Mouse (Mus musculus): ENCODE data around the gene Rnf166.

Gene Rnf166

DNA sequence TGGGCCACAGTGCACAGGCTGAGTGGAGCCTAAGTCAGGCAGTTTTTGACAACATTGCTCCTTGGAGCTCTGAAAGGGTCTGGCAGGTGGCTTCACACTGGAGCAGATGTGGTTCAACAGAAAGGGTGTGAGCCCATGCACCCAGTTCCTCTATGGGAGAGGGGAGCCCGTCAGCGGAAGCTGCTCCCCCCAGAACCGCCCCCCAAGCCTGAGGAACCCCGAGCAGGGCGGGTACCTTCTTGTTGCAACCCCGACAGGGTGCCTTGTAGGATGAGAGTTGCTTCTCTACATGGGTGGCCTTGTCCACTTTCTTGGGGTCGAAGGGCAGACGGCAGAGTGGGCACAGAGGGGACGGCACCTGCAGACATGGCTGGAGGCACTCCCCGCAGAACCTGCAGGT is 5.9 kb downstream of the Rnf166 start:
- no peak for DNase-seq (ENCODE audit: extremely low spot score, low spot score)

DNA sequence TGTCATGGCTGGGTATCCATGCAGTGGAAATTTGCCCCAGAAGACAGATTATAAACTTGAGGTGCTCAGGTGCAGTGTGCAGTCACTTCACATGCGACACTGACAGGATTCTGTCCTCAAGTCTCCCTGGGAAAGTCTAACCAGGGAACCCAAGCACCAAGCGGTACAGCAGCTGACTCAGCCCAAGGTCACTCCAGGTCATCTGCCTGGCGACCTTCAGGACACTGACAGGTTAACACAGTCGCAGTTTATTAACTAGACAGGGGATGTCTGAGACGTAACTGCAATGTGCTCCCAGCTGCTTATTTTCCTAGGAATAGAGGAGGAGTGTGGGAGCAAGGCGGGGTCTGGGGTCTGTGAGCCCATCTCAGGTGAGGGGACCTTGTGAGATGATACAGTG is 6.5 kb downstream of the Rnf166 start:
- no peak for DNase-seq (ENCODE audit: extremely low spot score, low spot score)

DNA sequence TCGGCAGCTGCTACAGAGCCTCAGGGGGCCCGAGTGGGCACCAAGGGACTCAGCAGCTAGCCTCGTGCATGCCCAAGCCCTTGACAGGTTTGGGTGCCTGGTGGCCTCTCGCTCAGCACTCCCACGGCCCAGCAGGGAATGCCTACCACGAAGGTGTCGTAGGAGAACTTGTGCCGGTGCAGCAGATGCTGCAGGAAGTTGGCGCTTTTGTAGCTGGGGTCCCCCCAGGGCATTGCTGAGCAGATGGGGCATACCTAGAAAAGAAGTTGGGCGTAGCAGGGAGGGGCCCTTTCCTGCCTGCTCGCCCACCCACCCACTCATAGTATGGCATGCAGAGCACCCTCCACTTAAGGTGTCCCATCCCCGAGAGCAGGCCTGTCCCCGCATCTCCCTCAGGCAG is 8.0 kb downstream of the Rnf166 start:
- DNase-seq (ENCODE audit: extremely low spot score, low spot score), result no peak

DNA sequence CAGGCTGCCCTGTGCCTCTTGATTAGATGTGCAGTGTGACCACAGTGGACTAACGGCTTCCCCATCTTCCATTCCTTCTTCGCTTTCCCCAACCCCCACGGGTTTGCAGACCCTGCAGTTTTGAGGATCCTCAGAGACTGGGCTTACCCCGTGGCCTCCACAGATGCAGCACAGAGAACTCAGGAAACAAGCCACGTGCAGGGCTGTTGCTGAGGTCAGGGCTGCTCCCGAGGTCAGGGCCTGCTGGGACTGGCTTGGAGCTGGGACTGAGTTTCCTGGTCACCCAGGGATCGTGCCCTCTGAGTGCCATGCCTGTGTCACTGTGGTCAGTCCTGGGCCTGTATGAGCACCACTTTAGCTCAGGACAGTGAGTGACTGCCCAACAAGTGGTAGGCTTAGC is 10.9 kb downstream of the Rnf166 start:
- DNase-seq (ENCODE audit: extremely low spot score, low spot score), result no peak

DNA sequence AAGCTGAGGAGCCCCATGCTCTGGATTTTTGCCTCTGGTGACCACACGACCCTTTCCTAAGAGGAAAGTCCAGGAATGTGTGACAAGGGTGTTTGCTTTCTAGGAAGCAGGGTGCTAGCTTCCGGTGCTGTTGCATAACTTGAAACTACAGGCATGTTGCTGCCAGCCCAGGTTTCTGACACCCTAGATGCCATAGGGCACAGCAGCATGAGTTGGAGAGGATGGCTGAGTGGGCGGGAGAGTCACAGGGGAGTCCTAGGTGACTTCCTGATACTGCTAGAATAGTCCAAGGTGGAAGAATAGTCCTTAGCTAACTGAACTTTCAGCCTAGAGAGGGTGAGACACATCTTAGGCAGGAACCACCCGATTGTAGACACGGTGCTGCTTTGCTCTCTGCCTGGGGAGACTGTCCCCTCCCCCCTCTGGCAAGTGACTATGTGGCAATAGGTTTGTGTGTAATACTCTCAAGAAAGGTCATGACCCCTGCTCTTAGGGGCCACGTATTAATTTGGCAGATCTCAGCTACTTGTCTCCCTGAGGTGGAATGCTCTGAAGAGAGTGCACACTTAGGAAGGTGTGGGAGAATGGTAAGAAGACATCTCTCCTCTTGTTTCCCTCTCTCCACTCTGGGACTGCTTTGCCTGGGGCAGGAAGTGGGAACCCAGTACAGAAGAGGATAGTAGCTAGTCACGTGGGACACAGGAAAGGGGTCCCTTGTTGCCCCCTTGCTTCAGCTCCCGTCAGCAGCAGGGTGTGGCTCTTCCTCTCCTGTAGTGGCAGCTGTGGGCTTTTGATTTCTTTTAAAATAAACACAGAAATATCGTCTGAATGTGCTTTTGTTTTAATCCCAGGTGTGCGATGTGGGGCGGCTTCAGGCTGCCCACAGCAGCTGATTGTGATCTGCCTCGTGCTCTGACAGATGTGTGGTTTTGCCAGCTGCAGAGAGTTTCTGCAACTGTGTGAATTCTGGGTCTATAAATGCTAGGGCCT is 11.9 kb downstream of the Rnf166 start:
- no peak for DNase-seq (ENCODE audit: extremely low spot score, low spot score)

DNA sequence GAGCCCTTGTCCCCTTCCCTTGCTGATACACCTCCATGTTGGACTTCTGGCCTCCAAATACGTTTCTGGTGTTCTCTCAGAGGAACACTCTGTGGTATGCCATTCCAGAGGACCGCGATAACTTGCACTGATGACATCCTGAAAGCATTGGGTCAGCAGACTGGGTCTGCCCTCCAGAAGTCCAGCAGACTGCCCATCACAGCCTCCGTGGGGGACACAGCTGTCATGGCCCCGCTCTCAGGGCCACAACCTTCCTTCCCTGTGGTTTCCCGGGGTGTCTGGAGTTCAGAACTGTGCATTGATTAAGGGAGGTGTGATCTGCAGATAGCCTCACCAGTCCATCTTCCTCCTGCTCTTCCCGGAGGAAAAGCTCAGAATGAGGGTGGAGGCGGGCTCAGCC is 13.4 kb downstream of the Rnf166 start:
- DNase-seq (ENCODE audit: extremely low spot score, low spot score), result no peak

DNA sequence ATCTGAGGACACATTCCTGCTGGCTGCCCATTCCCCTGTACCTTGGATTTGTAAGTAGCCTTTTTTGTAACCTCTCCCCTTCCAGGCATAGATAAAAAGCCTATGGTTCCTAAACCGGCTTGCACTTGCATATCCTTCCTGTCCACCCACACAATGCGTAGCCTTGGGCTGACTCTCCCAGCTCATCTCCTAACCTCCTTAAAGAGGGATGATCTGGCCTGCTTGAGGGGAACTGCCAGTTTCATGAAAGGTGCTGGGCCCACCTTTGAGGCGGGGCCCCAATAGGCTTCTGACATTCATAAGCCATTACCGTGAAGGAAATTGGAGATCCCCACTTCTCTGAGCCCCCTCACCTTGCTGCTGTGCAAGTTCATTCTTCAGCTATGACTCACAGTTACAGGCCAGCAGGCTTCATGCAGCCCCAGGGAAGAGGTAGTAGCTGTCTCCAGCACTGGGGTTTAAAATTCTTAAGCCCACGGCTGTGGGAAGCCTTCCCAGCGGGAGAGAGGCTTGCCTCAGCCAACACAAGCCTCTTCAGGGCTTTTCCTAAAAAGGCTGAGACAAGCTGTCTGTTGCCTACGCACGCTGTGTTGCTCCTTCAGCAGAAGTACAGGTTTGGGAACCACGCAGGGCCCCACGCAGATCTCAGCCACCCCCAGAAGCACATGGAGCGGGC is 14.3 kb downstream of the Rnf166 start:
- no peak for DNase-seq (ENCODE audit: extremely low spot score, low spot score)

DNA sequence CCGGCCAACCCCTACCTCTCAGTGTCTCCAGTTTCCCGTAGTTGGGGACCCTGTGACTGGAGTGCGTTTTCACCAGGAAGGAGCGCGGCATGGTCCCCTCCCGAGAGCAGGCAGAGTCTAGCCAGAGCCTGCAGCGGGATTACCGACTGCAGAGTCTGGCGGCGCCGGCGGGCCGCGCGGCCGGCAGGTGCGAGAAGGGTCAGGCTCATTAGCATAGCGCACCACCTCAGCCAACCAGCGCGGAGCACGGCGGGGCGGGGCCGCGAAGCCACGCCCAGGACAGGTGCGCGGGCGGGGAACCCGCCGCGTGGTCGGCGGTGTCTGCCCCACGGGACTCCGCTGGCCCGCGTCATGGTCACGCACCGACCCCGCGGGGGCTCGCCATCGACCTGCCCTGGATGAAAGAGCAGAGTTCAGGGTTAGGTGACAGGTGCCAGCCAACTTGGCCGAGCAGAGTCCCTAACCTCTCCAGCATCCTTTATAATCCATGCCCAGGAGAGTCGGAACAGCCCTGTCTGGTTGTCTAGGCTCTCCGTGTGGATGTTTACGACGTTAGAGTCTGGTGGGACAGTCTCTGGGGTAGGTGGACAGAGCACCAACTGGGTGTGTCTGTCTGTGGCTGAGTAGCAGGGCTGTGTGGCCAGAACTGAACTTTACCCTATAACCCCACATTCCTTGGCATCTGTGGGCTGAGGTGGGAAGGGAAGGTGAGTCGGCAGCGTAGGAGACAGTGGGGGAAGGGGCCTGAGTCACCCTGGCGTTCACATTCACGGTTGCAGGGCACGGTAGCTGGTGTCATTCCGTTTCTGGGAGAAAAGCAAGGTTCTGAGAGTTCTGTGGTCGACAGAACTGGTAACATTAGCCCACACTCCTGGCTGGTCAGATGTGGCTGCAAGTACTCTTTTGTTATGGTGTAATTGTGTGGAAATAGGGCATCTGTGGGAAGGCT is 15.1 kb downstream of the Rnf166 start, which contains the start of gene Snai3:
Snai3 (minus strand) TSS at position 210 of the 949 bp plus-strand sequence.
- DNase-seq (ENCODE audit: extremely low spot score, low spot score), result peak; percentile 39

DNA sequence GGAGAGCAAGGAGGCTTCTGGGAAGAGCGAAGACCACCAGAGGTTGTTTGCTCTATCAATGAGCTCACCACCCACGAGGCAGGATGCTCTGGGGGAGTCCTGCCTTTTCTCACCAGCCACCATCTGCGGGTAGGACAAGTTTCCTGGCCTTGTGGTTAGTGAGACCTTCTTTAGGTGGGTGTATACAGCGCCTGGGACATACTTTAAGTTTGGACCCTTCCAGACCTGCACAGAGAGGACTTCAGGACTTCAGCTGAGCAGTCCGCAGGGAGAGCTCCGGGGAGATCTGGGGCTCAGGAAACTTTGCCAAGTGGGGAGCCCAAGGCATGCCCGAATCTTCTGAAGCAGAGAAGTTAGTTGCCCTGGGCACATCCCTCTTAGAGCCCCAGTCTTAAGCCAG is 15.9 kb downstream of the Rnf166 start:
- no peak for DNase-seq (ENCODE audit: extremely low spot score, low spot score)

DNA sequence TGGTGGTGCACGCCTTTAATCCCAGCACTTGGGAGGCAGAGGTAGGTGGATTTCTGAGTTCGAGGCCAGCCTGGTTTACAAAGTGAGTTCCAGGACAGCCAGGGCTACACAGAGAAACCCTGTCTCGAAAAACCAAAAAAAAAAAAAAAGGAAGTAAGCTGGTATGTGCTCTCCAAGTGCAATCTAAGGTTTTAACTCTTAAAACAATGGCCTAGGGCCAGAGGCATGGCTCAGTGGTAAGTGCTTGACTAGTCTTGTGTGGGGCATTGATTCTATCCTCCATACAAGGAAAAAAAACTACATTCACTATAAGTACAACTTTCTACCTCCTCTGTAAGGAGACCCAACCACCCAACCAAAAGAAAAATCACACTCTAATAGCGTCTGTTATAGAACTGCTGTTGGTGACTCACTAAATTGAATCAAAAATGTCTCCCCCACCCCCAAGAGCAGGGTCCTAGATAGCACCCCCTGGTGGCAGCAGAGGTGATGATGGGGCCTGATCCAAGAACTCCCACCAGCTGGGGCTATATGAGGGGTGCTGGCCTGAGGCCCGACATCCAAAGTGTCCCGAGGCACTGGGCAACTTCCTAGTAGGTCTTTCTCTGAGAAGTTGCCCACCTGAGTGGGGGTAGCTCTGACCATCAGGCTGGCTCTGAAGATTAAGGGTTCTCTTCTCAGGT is 16.5 kb downstream of the Rnf166 start:
- no peak for DNase-seq (ENCODE audit: extremely low spot score, low spot score)

DNA sequence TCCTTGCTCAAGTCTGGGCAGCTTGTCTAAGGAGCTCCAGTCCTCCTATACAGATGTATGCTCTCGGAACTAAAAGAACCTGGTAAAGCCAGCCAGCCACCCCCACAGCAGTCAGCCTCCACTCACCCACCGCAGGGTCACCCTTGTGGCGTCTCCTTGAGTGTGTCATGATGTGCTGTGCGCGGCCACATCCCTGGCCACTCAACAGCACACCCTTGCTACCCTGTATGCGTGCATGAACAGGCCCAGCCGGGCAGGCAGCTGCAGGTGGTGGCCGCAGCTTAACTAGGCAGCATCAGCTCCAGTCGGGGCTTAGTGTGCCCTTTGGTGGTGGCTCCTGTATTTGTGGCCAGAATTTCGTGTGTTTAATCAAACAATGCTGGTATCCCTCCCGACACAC is 18.7 kb downstream of the Rnf166 start:
- DNase-seq (ENCODE audit: extremely low spot score, low spot score), result no peak

DNA sequence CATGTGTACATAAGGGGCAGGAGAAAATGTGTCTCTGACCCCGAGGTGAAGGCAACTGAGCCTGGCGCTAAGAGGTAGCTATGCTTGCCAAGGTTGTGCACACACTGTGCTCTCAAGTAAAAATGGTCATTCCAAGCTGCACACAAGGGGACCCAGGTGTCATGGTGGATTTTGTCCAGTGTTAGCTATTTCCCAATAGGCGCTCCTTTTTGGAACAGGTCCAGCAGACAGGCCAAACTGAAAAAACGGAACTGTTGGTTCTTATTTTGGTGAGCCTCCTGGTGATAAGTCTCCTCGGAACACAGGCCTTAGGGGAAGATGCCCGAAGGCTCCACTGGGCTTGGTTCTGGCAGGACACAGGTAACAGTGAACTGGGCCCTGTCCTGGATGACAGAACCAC is 21.5 kb downstream of the Rnf166 start:
- no peak for DNase-seq (ENCODE audit: extremely low spot score, low spot score)

DNA sequence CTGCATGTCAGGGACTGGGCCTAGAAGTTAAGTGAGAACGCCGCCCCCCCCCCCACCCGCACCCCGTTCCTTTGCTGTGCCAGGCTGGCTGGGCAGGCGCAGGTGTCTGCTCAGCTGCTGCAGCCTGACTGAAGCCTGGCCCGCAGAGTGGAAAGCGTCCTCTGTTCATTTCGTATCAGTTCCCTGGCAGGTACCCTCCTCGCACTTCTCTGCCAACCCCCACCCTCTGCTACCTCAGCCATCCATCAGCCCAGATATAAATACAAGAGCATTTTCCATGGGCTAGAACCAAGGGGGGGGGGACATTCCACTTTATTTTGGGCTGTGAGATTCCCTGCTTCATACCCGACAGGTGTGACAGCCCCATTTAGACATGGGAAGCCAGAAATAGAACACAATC is 23.7 kb downstream of the Rnf166 start:
- DNase-seq (ENCODE audit: extremely low spot score, low spot score), result no peak

DNA sequence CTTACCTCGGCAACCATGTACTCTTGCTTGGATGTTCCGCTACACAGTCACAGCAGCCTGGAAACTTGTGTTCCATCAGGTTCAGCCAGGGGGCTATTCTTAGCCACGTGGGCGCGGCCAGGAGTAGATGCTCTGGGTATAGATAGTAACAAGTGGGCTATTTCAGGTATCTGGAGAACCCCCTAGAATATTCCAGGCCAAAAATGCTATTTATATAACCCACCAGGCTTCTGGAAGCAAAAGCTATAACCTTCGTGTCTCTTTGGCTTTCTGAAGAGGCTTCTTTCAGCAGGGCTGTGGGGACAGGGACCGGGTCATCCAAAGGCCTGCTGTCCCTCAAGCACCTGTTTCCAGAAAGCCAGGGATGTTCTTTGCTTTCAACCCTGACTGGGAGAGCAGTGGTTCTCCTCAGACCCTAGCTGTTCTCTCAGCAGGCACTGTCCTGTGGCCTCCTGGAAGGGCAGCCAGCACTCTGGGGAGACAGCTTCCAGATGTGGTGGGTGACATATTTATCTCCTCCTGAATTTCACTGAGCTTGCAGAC is 24.6 kb downstream of the Rnf166 start:
- no peak for DNase-seq (ENCODE audit: extremely low spot score, low spot score)

DNA sequence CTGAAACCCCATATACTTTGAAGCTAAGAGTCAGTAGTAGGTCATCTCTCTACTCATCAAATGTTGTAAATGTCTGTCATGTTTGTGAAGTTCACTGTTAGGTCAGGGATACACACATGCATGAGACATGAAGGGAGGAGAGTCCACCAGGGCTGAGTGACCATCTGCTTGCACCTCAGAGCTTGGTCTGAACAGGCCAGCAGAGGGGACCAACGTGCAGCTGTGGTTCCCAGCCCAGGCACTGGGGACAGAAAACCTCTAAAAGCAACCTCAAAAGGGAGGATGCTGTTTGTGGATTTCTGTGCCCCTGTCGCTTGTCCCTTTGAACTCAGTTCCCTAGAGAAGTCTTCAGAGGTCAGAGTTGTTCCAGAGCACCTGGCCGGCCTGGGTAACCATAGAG is 30.7 kb downstream of the Rnf166 start:
- no peak for DNase-seq (ENCODE audit: extremely low spot score, low spot score)

DNA sequence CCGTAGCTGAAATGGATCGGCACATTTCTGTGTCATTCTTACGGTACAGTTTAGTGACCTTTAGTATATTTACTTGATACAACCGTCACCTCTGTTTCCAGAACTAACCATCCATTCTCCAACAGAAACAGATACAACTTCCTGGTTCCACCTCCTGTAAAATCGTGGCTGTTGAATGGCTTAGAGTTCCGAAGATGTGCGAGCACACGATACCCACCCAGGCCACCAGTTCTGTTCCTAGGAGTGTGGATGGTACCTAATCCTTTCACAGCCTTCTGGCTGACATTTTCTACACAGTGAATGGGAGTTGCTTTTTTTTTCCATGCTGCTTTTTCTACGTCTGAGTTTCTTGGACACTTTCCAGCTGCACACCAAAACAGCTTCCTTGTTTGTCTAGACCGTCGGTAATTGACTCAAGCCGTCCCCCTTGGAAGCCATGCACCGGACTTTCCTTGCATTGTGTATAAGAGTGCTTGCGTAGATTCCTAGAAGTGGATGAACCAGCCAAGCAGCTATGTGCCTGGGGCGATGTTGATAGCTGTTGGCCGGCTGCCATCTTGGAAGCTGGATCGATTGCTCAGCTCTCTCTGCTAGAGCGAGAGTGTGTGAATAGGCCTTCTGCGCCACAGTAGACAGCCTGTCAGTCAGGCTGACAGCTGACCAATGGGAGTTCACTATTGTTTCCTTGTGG is 31.7 kb downstream of the Rnf166 start:
- peak; percentile 36 for DNase-seq (ENCODE audit: extremely low spot score, low spot score)

DNA sequence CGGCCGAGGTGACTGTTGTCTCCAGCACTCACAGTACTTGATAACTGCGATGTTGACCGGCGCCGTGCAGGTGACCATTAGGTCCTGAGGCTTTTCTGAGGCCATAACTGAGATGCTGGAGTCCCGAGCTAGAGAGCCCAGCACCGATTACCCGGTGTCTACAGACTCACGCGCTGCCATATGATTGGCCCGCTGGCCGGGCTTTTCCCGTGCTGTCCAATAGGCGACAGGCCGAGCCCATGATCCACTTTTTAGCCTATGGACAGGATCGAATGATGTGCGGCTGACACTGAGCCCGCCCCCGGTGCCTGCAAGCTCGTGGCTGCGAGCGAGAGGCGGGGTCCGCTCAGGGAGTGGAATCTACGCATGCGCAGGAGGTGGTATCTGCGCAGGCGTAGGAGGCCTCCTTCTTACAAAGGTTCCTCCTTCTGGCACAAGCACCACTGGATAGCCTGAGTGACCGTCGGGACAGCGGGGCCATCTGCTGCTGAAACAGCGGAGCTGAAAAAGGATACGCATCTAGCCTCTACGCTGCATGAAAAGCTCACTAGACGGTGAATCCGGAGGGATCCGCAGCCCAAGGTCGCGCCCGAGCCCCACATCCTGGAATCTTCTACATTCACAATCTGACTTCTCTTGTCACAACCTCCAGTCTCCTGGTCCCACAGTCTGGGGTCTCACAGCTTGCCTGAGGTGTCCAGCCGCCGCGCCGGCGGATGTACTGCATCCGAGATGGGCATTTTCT is 32.4 kb downstream of the Rnf166 start, which contains the start of gene Mvd:
Mvd (minus strand) TSS at position 161 of the 745 bp plus-strand sequence.
- peak; percentile 98 for DNase-seq (ENCODE audit: extremely low spot score, low spot score)

DNA sequence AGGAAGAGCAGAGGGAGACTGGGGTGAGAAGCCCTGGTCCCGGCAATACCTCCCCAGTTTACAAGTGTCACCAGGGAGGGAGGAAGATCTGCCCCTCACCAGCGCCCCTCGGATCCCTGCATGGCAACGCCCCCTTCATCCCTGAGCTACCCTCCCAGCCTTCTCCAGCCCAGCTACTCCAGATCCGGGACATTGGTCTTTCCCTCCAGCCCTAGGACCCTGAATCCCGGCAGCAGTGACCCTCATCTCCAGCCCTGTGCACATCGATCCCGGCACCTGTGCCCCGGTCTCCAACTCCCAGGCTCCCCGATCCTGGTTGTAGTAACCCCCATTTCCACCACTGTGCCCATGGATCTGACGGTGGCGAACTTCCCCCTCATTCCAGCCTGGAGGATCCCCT is 33.1 kb downstream of the Rnf166 start:
- no peak for DNase-seq (ENCODE audit: extremely low spot score, low spot score)

DNA sequence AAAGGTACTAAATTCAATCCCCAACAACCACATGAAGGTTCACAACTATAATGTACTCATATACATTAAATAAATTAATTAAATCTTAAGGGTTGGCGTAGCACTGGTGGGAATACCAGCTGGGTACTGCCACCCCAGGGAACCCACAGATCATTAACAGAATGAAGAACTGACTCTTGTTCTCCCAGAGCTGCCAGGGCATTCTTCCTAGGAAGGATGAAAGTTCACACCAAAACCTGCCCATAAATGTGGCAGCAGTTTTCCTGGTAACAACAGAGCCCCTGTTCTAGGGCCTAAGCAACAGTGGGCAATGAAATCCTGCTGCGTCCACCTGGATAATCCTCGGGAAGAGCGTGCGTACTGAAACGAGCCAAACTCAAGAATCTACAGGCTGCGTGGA is 33.5 kb downstream of the Rnf166 start:
- DNase-seq (ENCODE audit: extremely low spot score, low spot score), result no peak

Data from neural tube, embryonic 10.5 days (tissue).